Mouse (Mus musculus) retina, adult 2 months (tissue): Measurements from ENCODE around the gene Lsamp.

Experiments
- DNase-seq: peaks from one replicate; pipeline ENCODE4 v3.0.0-alpha.2; 2012; ENCODE audit warnings: low read depth, low spot score

Lsamp gene

DNA sequence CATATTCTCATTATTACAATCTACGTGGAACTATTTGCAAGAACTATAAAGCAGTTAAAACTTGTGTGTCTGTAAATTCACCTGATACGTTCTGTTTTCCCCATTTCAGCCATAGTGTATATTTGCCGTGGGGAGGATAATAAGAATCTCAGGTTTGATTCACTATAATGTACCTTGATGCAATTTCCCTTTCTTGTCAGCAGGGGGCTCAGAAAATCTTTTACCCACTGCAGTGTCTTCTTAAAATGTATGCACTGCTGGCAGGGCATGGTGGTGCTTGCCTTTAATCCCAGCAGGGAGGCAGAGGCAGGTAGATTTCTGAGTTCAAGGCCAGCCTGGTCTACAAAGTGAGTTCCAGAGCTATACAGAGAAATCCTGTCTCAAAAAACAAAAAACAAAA lies 287.7 kb downstream of the Lsamp start:
- no peak for DNase-seq

DNA sequence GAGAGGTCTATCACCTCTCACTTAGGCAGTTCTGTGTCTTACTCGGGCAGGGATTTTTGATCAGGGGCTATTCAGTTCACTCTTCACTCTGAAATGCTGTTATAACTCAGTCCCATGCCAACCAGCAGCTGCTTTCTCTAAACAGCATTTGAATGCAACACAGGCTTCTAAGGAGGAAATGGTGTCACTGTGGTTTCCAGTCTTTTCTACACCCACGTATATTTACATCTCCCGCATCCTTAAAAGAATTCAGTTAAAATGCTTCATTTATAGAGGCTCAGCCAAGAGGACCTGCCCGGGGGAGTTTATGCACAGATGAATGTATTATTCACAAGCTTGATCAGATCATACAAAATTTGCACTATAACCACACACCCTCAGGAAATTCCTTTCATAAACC lies 306.0 kb downstream of the Lsamp start:
- no peak for DNase-seq

DNA sequence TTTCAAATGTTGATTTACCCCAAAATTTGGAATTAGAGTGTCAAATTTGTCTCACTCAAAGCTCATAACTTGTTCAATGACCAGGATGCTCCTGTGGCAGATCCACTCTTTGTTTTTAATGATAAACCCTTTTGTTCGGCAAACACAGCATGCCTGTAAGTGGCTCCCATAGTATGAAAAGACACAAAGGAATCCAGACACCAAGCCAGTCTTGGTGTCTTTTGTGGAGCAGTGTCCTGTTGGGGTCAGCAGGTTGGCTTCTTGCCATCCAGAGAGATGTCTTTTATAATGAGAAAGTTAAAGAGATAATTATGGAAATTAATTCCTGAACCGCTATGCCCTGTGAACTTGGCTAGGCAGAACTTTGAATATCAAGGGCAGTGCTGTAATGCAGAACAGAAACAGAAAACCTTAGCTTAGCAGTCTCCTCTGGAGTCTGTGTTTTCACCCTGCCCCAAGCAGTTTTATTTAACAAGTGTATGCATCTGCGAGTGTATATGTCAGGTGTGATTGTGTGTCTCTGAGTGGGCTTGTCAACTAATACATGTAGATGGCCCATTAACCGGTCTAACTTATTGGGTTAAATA lies 310.2 kb downstream of the Lsamp start:
- no peak for DNase-seq

DNA sequence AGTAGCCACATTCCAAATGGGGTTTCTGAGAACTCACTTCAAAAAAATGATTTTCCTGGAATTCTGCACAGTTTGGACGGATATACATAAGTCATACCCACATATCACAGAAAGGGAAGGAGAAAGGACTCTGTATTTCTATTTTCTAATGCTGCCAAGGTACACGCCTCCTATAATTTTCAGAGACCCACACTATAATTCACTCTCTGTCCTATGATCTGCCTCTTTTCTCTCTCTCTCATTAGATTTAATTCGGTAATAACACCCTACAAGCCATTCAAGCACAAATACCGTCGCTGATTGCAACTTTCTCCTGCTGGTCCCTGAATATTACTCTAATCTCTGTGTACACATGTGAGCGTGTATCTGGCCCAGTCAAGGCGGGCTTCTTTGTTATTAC lies 311.1 kb downstream of the Lsamp start:
- DNase-seq = no peak

DNA sequence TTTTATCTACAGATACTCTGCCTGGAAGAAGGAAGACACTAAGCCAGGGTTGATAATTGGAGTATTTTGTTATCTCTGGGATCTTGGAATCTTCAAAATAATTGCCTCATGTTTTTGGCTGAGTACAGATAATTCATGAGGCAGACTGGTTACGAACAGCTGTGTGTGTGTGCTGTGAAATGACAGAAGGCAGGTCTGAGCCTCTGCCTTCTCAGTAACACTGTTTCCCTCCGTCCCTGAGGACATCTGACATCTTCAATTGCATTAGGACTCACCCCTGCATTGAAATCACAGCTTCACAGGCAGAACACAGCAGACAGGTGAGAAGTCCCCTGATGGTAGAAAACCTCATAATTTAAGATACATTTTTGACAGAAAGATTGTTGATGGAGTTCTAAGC lies 323.5 kb downstream of the Lsamp start:
- DNase-seq = no peak

DNA sequence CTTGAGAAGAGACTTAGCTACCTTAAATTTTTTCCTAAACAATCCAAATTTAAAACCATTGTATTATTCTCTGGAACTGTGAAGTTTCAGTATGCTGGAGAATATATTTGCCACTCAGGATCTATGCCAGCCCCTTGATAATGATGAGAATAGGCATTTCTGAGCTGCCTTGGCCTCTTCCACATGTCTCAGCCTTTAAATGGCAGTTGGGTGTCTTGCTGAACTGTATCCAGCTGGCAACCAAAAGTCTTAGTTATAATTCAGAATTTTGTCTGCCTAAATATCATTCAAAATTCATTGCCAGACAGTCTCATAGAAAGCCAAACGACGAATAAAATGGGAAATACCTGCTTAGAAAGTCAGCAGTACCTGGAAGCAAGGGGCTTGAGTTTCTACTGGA lies 332.0 kb downstream of the Lsamp start:
- DNase-seq = no peak

DNA sequence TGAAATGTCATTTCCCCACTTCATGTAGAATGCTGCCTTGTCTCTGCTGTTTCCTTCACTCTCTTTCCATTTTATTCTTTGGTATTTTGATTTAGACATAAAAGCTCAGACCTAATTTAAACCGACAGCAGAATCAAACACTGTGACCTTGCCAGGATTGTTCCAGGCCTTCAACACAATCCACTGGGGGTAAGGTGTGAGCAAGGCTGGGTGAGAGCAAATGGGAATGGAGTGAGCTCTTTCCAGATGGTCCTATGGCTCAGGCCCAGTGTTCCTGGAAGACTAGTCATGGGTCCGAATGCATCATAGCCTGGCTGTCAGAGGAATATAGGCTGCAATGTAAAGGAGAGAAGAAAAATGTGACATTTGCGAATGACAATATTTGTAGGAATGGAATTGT lies 340.6 kb downstream of the Lsamp start:
- no peak for DNase-seq

DNA sequence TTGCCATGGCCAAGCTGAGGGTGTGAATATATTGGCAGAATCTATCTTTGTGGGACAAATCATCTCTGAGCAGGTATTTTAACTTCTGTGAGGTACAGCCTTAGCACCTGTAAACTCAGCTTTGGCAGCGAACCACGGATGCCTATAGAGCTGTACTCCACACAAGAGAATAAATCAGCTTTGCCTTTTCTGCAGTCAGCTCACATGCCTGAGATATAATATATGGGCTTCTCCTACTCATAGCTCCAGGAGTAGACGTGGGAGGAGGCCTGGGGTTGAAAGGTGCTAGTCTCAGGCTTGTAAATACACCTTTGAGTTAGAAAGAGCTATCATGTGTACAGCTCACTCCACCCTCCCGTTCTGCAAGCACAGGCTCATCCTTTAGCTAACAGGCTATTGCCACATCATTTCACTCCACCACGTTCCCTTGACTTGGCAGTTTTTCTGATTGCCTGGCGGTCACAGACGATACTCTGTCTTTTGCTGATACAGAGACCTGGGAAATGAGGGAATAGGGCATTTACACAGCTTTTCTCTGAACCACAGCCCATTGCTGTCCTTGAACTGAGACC lies 344.2 kb downstream of the Lsamp start:
- DNase-seq = no peak

DNA sequence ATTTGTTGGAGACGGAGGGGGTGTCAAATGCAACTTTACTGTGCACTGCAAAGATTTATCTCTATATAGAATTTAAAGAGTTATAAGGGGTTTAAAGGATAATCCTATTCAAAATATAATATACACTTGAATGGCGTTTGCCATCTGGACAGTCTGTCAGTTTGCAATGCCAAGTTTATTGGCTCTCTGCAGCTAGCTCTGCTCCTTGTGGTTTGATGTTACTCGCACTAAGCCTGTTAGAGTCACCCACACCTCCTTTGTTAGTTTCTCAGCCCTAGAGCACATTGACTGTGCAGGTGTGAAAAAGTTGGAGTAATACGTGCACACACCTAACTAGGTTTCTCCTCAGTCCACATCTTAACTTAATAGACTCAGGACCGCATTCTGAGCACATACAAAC lies 385.5 kb downstream of the Lsamp start:
- no peak for DNase-seq

DNA sequence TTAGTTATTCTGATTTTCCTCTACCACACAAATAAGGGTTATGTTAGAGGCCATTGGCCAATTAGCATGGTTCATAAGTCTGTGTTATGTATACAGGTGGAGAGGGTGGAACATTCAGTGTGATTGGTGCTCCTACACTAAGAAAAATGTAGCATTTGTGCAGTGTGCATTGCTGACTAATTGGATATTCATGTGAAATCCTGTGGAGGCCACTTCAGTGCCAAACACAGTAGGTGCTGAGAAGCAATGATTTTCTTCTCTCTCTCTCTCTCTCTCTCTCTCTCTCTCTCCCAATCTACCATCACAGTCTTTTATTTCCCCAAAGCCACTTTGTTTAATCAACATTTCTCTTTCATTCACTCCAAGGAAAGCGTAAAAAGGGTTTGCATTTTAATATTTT lies 387.1 kb downstream of the Lsamp start:
- DNase-seq = no peak

DNA sequence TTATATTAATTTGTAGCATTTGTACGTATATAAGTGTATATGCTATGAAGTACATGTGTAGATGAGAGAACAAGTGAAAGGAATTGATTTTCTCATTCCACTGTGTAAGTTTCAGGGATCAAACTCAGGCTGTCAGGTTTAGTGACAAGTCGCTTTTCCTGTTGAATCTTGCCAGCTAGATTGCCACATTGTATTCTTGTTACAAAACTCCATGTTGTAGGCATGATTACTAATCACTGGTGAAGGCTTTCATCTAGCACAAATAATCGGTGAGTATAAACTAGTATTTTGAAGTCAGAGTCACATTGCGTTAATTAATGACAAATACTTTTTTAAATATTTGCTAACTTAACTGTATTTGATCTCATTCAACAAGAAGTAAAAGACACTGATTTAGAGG lies 391.2 kb downstream of the Lsamp start:
- DNase-seq = no peak

DNA sequence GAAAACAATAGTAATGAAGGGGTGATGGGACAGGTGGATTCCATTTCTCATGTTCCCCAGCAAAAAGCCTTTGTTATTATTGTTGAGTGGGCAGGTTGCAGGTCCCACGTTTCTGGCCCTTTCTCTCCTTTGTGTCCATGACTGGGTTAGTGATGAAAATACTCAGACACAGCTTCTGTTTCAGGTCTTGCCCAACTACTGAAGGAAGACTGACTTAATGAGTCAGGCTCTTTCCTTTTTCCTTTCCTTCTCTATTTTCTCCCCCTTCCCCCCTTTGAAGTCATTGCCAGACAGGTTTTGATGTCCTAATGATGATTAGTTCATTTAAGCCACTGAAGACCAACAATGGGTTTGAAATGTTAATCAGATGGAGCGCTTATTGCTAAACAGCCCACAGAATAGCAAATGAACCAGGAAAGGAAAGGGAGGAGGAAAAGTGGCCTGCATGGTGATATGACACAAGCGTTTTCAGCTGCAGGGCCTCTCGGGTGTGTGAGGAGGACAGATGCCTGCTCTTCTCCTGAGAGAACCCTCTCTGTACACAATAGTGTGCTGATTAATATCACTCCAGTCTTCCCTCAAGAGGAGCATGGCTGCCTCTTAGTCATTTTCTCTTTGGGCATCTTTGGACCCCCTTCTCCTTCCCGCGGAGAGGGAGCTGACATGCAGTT lies 393.1 kb downstream of the Lsamp start:
- no peak for DNase-seq

DNA sequence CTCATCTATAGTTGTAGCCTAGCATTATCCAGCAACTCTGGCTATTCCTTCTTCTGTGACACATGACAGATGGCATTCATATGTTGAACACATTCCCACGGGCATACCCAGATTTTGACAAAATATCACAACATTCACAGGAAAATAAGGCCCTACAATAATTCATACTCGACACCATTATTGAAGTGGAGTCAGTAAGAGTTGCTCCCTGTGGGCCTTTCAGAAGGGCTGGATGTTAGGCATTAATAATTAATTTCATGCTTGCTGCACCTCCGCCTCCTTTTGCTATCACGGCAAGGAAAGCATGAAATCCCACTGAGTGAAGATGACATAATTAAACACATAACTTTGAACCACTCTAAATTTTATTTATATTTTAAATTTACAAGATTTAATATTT lies 407.9 kb downstream of the Lsamp start:
- no peak for DNase-seq

DNA sequence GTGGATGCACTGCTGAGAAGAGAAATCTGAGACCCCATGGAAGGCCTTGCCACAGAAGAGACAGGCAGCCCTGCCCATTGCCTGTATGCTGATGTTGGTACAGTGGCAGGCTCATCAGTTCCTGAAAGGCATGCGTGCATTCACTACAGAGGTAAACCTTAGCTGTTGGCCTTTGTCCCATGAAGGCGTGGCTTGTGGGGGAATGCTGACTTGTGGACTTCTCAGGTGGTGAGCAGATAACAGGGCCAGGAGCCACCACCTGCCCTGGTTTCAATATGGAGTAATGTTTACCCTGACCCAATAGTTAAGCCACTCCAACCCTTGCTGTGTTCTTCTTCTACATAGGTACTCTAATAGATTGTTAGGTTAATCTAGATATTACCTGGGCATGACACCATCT lies 415.4 kb downstream of the Lsamp start:
- no peak for DNase-seq

DNA sequence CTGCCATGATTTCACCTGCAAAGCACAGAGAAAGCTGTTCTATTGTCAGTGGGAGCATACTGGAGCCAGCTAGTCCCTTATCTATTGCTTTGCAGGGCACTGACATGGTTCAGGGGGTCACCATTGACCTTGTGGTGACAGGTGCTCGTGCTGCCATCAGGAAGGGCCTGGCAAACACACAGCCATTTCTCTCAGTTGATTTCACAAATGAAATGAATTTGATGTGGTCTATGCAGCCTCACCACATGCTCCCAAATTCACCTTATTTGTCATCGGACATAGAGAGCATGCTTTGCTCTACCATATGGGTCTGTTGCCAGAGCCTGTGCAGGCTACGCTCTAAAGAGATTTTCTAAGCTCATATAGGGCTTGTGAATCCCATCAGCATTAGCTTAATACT lies 450.1 kb downstream of the Lsamp start:
- no peak for DNase-seq

DNA sequence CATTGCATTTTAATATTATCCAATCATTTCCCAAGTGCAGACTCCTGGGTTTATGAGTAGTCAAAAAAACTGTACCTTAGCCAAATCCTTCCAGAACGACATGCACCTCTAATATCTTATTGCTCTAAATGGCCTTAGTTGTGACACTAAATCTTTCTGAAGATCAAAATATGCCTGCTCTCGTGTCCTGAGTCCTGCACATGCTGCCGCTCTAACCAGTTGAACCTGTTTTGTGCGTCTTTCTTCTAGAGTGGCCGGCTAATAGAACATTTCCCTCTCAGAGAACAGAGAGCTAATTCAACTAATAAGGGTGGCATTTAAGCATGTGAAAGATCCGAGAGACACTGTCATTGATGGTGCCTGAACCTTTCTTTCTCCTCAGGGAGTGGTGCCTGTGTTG lies 452.3 kb downstream of the Lsamp start:
- no peak for DNase-seq

DNA sequence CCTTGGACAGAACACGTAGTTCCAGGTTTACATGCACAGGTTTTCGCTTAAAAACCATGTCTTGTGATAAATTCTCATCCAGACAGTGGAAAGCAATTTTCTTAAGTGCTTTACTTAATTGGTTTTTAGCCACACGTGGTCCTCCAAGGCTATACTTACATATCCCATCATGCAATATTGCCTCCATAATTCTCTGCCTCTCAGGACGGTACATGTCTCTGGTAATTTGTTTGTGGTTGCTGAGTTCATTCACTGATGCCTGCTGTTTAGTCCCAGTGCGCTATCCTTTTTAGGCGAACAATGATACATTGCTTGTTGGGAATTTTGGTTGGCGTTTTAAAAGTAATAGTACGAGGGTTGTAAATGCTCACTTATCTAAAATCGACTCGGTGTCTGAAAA lies 453.7 kb downstream of the Lsamp start:
- DNase-seq = no peak

DNA sequence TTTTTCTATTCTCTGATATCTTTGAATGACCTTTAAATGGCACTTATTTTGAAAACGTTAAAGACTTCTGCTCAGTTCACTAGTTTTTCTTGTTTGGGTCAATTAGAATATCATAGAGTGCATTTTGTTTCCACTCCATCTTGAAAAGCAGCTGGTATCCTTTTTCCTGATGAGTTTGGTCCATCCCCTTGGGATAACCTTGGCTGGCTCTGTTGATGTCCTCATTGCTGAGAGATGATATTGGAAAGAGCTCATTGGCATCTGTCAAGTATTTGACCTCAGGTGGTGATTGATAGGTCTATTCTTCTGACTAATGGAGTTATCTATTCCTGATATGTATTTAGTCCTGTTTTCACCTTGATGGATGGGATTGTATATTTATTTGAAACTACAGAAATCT lies 454.7 kb downstream of the Lsamp start:
- DNase-seq = no peak

DNA sequence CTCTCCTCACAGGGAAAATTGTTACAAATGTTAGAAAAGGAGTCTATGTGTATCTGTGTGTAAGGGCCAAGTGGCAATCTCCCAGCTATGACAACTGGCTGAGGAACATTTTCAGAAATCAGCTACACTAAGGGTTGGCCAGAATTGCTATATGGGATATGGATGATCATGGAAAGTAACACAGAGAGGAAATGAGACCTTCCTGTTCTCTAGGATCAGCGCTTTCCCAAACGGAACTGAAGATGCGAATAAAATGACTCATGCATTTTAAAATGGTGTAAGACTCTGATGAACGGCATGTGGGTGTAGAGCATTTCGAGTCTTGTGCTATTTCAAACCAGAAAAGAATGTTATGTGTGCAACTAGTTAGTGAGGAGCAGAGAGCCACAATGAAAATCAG lies 462.4 kb downstream of the Lsamp start:
- DNase-seq = no peak

DNA sequence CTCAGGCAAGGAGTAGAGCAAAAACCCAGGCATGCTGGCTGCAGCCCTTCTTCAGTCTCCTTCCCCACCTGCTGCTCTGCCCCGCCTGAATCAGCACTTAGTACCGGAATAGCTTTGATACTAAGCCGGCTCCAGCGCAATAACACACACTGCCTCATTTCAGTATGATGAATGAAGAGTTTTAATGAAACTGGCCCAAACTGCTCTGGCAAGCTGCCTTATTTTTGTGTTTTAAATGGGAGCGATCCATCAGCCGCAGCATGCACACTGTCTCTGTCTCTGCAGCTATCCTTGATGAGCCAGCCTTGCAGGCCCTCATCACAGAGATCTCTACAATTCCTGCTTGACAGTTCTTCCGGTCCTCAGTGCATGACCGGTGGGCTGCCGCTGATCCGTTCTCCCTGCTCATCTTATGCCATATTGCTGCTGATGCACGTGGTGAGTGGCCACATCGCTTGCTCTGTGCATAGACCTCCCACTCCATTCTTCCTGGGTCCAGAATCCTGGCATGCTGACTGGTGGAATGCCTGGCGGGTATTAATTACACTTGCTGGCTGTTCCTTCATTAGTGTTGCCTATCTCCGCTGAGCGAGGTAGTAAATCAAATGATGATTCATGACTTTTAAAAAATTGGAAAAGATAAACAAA lies 479.4 kb downstream of the Lsamp start:
- no peak for DNase-seq

DNA sequence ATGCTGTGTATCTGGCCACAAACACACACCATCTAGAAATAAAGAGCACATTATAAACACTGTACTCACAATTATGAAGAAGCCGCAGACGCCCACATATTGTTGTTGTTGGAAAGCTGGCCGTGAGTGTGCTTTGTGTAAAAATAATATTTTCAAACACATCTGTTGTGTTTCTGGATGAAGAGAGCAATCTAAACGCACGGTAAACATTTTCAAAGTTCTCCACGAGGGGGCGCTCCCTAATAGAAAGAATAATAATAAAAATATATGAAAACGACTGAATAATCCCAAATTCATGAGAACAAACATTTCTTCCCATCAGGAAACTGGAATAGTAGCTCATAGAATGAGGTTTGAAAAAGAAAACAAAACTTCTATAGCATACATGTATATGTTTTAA lies 482.4 kb downstream of the Lsamp start:
- DNase-seq = no peak

DNA sequence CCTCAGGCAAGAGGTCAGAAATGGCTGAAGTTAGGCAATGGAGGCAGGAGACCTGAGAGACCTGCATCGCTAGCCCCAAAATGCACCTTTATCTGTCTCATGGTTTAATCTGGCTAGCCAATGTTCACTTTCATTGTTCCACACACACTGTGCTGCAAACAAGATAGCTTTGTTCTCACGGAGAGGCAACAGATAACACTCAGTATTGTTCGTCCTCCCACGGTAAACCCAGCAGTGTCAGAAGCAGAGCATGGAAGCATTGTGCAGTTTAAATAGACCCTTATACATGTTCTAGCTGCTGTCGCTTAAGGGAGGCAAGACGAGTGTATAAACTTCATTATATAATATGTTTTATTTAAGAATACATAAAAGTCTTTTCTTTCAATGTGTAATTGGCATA lies 486.8 kb downstream of the Lsamp start:
- DNase-seq = no peak

DNA sequence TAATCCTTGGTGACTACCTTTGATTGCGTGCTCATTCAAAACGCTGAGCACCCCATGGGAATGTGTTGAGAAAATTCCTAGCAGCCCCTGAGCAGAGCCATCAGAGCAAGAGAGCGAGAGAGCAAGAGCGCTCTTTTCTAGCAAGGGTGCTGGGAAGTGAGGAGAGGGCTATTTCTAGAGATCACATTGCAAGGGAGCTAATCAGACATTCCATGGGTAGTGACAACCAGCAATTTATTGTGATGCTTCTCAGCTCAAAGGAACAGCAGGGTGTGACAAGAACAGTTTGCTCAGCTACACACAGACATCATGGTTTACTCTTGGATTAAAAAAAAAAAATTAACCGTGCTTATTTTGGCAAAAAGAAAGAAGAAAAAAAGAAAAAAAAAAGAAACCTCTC lies 487.8 kb downstream of the Lsamp start:
- DNase-seq = no peak
